Mouse (Mus musculus) small intestine, adult 2 months (tissue): ENCODE data around the gene Nek11. TPM values are rescaled to one million over a fixed set of nuclear protein-coding genes. Genes with fewer than 3 reads are reported as not detected.
A peak's percentile ranks its signal among the peaks of the same experiment; 100 is the strongest.

ENCODE experiments used
- H3K27ac ChIP-seq: fragments of 200-500 bp; 2 replicates; pipeline ENCODE4 v1.5.1; 2012; ENCODE audit warnings: low read depth, low read length, control low read depth, inconsistent platforms; ENCODE audit not compliant: insufficient read depth
- H3K27me3 ChIP-seq: fragments of 200-500 bp; 2 replicates; pipeline ENCODE4 v1.6.1; 2012; ENCODE audit warnings: mild to moderate bottlenecking, moderate library complexity, low read length, inconsistent platforms; ENCODE audit not compliant: control insufficient read depth, insufficient read depth
- H3K36me3 ChIP-seq: fragments of 200-500 bp; 2 replicates; pipeline ENCODE4 v1.6.1; 2012; ENCODE audit warnings: mild to moderate bottlenecking, low read length, control low read depth, inconsistent platforms; ENCODE audit not compliant: control insufficient read depth, insufficient read depth
- H3K4me1 ChIP-seq: fragments of 200-500 bp; 2 replicates; pipeline ENCODE4 v1.6.1; 2012; ENCODE audit warnings: low read length, inconsistent platforms, mixed read lengths; ENCODE audit not compliant: control insufficient read depth, insufficient read depth, insufficient read length
- H3K4me3 ChIP-seq: fragments of 200-500 bp; 2 replicates; pipeline ENCODE4 v1.5.1; 2012; ENCODE audit warnings: low read depth, mild to moderate bottlenecking, control low read depth, inconsistent platforms, low read length, moderate library complexity
- CTCF ChIP-seq: fragments of 200-500 bp; IDR thresholded peaks from 2 replicates; pipeline ENCODE4 v1.5.1; 2012; ENCODE audit warnings: low read depth, mild to moderate bottlenecking, control low read depth, inconsistent platforms, low read length, moderate library complexity, mixed read lengths; ENCODE audit not compliant: insufficient replicate concordance, insufficient read length; ENCODE audit errors: extremely low read depth
- POLR2A ChIP-seq: fragments of 200-500 bp; IDR thresholded peaks from 2 replicates; pipeline ENCODE4 v1.6.1; 2012; ENCODE audit warnings: low read depth, mild to moderate bottlenecking, control low read depth, inconsistent platforms, low read length, moderate library complexity
- WGBS: fragments of 180-500 bp; shearing (Covaris S2); methylation state at CpG from one replicate; pipeline ENCODE4 v1.1.7; 2018; 5-methylcytosine and 5-hydroxymethylcytosine counted together
- polyA plus RNA-seq: library from polyadenylated mRNA; depleted of rRNA; stranded (reverse); fragments of >200 nt; gene quantifications from 2 replicates; pipeline ENCODE4 v1.2.3, GENCODE M21; 2012; rRNA removed

The Nek11 gene
- not detected in 2 replicates for polyA plus RNA-seq

DNA sequence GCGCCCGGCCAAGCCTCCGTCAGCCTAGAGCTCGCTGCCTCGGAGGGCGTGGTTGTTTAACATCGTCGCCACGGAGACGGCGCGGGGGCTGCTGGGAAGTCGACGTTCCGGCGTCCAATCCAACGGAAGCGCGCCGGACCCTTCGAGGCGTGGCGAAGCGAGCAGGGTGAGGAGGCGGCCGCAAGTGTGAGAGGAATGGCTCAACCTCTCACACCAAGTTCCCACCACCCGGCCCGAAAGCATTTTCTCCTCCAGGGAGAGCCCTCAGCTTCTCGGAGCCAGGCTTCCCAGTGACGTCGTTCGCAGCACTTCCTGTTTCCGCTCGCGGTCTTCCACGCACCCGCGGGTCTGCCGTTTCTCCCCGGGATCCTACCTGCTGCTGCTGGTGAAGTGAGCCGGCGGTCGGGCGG is at the start of gene Nek11, which contains the start of gene Aste1:
Gene Nek11 (minus strand): TSS at position 307 of the 410 bp plus-strand sequence.
Gene Aste1 (plus strand): TSS at position 175 of the 410 bp plus-strand sequence.
- H3K4me1 ChIP-seq, result peaks cover 5% of the 10 kb centered on the region; the same call in 1 of the 2 replicates
- H3K27ac ChIP-seq, result peak within 1 kb of the TSS; percentile 83
- TF ChIP-seq CTCF, result no peak
- TF ChIP-seq POLR2A, result peak; percentile 55
- H3K4me3 ChIP-seq, result peak within 1 kb of the TSS; percentile 74
- H3K27me3 ChIP-seq, result no peaks in the 10 kb centered on the region
- peaks cover 10% of the 10 kb centered on the region for H3K36me3 ChIP-seq
- WGBS, result under 1% methylated on average over 44 of the region's 44 CpGs

DNA sequence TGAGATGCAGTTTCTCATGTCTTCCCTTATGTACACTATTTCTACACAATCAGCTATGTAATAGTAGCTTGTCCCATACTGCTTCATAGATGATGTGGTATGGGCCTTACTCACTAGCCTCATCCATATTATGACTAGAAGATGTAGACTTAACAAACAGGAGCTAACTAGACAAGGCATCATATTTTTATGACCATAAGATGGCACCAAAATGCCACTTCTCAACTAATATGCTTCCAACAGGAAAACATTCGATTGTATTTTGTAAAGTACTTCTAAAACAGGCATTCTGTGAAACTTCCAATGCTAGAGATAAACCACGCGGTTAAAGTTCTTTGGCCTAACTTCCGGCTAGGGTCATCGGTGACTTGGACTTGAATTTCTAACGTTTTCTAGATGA is 13.2 kb upstream of the Nek11 start:
- Histone ChIP-seq H3K4me1 (no peaks in the 10 kb centered on the region), H3K4me3 (no peak overlapping the region), H3K27me3 (no peaks in the 10 kb centered on the region), H3K27ac (no peak overlapping the region), H3K36me3 (peaks cover 36% of the 10 kb centered on the region)
- 91% methylated on average over 6 of the region's 6 CpGs for WGBS
- TF ChIP-seq POLR2A, result no peak
- no peak for TF ChIP-seq CTCF

DNA sequence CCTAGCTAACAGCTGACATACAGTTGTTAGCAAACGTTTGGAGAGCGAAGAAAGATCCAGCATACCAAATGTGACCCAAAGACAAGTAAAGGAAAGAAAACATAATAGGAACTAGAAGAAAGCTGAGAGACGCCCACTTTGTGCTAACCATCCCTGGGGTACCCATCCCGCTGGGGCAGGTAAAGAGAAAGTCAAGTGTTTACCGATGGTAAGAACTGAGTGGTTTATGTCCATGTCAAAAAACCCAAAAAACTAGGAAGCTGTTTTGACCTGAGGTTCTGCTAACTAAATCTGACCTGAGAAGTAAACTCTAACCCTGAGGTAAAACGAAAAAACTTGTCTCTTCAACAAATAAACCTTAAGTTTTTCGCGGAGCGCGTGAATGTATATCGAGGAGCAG is 604 bp downstream of the Nek11 start:
- peak overlapping the region; percentile 74 for H3K4me3 ChIP-seq
- no peak overlapping the region for H3K27ac ChIP-seq
- no peaks in the 10 kb centered on the region for H3K27me3 ChIP-seq
- H3K4me1 ChIP-seq, result peaks cover 5% of the 10 kb centered on the region; the same call in 1 of the 2 replicates
- TF ChIP-seq POLR2A (no peak), CTCF (no peak)
- 10% methylated on average over 11 of the region's 11 CpGs for WGBS
- peaks cover 10% of the 10 kb centered on the region for H3K36me3 ChIP-seq

DNA sequence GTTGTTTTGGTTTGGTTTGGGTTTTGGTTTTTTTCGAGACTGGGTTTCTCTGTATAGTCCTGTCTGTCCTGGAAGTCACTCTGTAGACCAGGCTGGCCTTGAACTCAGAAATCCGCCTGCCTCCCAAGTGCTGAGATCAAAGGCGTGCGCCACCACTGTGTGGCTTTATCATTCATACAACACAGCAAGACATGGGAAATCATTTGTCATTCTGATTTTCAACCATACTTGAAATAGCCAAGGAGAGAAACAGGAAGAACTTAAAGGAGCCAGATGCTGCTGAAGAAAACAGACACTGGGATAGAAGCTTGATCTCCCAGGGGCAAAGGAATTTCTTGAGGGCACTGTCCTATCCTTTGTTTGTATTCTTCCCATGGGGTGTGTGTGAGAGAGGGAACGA is 4.7 kb downstream of the Nek11 start:
- Histone ChIP-seq H3K4me3 (no peak overlapping the region), H3K36me3 (no peaks in the 10 kb centered on the region), H3K4me1 (no peaks in the 10 kb centered on the region), H3K27me3 (no peaks in the 10 kb centered on the region), H3K27ac (no peak overlapping the region)
- 66% methylated on average over 4 of the region's 5 CpGs for WGBS
- TF ChIP-seq CTCF, result no peak
- no peak for TF ChIP-seq POLR2A

DNA sequence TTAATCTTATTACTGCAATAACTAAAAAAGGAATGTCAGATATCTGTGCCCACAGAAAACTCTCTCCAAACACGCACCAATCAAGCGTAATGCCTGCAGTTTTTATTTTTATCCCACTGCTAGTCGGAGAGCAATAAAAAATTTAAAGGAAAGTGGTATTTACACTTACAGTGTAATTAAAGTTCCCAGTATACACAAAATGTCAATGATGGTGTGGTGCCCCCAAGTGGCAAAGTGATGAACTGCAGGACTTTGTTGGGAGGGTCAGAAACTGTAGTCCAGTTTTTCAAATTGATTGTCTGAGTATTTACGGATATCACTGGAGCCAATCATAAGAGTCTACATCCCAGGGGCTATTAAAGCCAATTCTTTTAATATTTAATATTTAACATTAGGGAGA is 6.0 kb downstream of the Nek11 start:
- H3K4me1 ChIP-seq, result no peaks in the 10 kb centered on the region
- H3K36me3 ChIP-seq, result no peaks in the 10 kb centered on the region
- H3K27me3 ChIP-seq, result no peaks in the 10 kb centered on the region
- no peak for TF ChIP-seq CTCF
- TF ChIP-seq POLR2A, result no peak
- no peak overlapping the region for H3K27ac ChIP-seq
- 7% methylated on average over 4 of the region's 4 CpGs for WGBS
- no peak overlapping the region for H3K4me3 ChIP-seq

DNA sequence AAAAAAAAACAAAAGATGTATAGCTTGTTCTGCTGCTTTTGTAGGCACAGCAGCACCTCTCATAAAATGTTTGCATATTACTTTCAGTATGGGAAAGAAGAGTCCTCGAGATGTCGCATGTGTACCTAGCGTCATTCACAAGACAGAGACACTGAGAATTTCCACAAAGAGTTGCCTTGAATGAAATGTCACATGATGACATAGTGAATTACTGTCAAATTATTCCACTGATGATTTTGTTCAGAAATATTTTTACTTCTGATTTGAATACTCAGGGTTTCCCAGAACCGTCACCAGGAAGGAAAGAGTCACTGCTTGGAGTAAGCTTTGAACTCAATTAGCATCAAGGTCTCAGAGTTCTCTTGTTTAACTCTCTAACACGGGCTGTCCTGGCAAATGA is 7.9 kb downstream of the Nek11 start:
- WGBS, result 72% methylated on average over 5 of the region's 5 CpGs
- H3K27ac ChIP-seq, result no peak overlapping the region

DNA sequence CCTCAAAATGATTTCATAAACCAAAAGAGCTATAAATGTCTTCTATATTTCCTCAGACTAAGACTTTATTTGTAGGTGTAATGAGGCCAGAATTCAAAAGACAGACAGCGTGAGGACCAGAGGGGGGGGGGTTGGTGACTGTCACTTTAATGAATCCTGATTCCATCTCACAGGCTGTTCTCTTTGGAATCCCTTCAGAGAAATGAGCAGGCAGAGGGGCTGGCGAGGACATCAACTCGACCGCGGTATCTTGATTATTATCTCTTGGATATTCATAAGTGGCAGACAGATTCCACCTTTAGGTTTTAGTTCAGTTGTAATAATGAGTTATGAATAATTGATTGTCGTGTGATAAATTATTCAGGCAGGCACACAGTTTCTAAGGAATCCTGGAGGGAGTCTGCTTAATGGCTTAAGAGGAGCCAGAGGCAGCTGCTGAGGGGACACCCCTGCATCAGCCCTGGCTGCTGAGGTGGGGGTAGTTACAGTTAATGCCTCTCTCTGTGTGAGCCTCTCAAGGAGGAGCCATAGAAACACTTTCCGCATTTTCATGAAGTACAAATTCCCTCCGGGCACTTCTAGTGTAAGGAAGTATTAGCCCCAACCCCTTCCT is 15.7 kb downstream of the Nek11 start:
- Histone ChIP-seq H3K27me3 (no peaks in the 10 kb centered on the region), H3K27ac (no peak overlapping the region), H3K4me3 (no peak overlapping the region), H3K4me1 (no peaks in the 10 kb centered on the region), H3K36me3 (no peaks in the 10 kb centered on the region)
- TF ChIP-seq CTCF (no peak), POLR2A (no peak)
- 82% methylated on average over 8 of the region's 8 CpGs for WGBS

More for the DNA sequence above, 7.9 kb downstream of the Nek11 start:
- TF ChIP-seq POLR2A, result no peak
- no peak for TF ChIP-seq CTCF
- H3K27me3 ChIP-seq, result no peaks in the 10 kb centered on the region
- no peaks in the 10 kb centered on the region for H3K4me1 ChIP-seq
- H3K36me3 ChIP-seq, result no peaks in the 10 kb centered on the region
- no peak overlapping the region for H3K4me3 ChIP-seq

DNA sequence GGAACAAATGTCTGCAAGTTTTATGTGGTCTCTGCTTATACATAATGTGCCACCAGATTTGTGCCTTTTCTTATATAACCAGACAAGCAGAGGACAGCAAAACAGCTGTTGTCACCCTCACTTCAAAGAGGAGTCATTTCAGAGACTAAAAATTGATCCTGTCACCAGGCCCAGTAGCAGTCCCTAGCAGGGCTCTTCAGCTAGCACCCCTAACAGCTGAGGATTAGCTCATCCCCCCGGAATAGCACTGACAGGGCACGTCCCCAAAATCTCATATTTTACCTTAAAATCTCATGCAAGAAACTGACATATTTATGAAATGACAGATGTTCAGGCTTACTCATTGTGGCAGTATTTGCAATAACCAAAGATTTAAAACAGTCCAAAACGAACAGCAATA is 17.7 kb downstream of the Nek11 start:
- TF ChIP-seq CTCF, result no peak
- no peak for TF ChIP-seq POLR2A
- no peaks in the 10 kb centered on the region for H3K27me3 ChIP-seq
- no peaks in the 10 kb centered on the region for H3K36me3 ChIP-seq
- H3K4me1 ChIP-seq, result no peaks in the 10 kb centered on the region
- H3K4me3 ChIP-seq, result no peak overlapping the region
- WGBS, result 75% methylated on average over 3 of the region's 3 CpGs
- no peak overlapping the region for H3K27ac ChIP-seq
